Mouse (Mus musculus) urinary bladder, postnatal 25 days (tissue): ENCODE results near the gene Ccdc28a.

ENCODE experiments used
- DNase-seq: peaks from one replicate; pipeline ENCODE4 v3.0.0; 2022; ENCODE audit warnings: low spot score

Gene Ccdc28a

DNA sequence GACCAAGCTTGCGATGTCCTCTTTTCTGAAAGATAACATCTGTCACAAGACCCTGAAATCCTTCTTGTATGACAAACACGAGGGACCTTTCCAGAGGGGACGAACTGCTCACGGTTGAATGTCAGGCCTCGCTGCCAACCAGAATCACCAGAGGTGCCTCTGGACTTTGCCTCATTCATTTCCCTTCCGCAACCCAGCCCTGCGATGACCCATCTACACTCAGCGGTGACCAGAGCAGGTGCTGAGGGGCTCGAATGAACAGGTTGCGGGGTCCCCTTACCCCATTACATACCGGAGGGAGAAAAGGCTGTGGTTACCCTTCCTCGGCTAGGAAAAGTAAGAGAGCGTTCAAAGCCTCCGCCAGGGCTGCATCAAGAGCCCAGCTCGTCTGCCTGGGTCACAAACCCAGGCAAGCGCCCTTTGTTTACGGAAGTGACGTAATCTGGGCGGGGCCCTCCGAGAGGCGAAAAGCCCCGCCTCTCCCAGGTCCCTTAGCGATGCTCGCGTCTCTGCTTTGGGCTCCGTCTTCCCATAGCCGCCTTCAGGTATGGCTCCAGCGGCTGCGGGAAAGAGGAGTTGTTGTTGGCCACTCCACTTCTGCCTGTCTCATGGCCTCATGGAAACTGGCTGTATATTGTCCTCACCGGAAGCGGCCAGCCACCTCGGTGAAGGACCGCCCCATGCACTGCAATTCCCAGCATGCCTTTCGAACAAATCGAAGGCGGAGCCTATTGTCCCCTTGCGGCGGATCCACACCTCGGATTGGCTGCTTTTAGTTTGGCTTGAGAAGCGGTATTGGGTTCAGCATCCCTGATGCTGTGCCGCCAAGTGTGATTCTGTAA lies at the start of gene Ccdc28a:
Gene Ccdc28a, minus strand, starts transcription at position 439 of the 842 bp plus-strand sequence.
- DNase-seq, result peak; percentile 94

DNA sequence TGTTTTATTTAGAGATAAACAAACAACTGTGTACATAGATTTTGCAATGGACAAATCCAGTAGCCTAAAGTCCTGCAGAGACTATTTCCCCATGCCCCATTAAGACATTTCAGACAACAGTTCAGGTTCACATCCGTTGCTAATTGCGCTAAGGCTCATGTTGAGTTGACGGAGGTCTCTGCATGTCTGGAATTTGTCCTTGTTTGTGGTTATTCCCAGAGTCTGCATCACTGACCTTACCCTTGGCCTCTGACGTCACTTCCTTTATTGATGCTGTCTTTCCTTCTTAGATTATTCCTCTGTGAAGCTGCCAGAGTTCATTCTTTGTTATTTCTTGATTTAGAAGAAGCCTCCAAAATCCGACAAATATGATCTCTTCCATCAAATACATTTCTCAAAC lies 49.2 kb upstream of the Ccdc28a start:
- DNase-seq, result no peak

DNA sequence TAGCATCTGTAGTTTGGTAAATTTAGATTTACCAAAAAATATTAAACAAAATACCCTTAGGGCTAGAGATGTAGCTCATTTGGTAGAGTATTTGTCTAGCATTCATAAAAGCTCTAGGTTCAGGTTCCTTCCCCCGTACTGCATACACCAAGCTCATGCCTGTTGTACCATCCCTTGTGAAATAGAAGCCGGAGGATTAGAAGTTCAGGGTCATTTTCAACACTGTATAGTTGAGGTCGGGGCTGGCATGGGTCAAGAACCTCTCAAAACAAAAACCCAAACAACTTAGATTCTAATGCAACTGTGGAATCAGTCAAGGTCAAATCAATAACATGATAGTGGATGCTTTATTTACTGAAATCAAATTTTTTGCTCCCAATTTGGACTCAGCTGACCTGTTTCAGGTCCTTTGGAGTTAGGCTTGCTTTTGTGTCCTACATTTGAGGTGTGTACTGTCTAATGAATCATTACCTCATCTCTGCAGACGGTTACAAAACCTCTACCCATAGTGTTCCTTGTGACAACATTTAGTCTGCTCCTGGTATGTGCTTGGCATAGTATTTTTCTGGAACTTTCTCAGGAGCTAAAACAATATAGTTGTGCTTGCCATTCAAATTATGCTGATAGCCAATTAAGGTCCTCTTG lies 41.4 kb upstream of the Ccdc28a start:
- DNase-seq, result no peak

DNA sequence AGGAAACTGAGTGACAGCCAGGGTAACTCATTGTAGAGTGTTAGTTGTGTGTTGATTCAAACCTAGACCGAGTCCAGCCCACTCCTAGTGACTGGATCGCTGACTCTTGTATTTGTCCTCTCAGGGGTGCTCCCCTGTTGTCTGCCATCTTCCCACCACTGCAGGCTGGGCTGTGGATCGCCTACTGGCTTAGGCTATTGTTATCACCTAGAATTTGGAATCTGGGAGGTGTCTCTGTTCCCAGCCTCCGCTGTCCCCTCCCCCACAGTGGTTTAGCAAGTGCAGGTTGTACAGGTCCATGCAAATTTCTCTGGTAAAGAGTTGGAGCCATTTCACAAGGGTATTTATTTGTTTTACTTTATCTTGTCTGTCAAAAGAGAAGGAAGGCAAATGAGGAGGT lies 16.5 kb upstream of the Ccdc28a start:
- DNase-seq, result no peak

DNA sequence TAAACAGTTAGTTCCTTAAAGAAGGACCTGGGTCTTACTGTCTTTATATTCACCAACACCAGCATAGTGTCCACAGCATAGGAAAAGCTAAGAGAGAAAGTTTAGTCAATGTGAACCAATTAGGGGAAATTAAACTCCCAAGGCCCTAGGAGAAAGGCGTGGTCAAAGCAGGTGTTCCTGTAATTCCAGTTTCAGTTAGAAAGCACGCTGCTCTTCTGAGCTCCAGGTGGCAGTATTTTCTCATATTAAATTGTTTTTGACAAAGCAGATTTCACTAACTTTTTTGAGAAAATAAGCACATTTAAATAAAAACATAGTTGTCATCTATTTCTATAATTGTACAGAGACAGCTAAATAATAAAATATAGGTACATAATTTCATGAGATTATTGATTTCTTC lies 8.8 kb upstream of the Ccdc28a start:
- DNase-seq, result no peak

DNA sequence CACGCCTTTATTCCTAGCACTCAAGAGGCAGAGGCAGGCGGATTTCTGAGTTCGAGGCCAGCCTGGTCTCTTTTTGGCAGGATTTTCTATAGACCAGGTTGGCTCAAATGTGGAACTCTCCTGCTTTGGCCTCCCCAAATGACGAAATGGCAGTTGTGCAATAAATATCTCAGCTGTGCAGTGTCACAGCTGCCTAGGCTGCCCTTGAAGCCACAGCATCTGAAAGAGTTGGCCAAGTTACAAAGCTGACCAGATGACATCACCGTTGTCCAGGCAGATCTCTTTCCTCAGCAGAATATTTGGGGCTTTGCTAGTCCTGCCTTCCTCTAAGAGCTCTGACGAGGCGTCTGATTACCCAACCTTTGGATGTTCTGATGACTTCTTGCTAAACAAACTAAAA lies 2.4 kb upstream of the Ccdc28a start:
- no peak for DNase-seq

DNA sequence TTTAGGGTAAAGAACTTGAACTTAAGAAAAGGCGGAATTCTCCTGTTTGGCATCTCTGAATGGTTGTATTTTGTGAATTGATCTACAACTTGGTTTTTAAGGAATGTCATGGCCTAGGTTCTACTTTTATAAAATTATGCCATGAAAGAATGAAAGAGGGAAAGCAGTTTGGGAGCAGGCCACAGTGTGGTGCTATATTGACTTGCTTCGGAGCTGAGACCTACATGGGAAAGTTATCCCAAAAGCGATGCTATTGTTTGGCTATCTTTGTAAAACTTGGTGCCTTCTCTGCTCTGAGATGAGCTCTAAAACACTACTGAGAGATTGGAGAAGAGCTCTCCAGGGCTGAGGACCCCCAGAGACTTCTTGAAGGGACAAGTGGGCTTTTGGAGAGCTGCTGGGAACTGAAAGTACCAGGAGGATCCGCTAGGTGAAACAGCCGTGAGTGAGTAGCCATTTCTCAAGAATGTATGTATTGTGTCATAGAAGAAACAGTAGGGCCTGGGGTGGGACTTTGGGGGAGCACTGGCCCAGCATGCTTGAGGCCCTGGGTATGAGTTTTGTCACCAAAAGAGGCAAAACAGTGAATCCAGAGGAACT lies 1.6 kb upstream of the Ccdc28a start:
- DNase-seq, result no peak

DNA sequence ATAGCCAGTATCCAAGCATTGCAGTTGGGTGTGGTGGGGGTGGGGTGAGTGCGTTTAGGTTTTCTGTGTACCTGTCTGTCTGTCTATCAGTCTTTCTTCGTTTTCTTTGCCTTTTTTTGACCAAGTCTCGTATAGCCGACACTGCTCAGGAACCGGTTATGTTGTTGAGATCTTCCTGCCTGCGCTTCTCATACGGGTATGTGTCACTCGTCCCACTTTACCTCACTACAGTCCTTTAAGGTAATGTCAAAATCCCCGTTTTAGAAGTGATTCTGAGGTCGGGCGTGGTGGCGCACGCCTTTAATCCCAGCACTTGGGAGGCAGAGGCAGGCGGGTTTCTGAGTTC lies 577 bp upstream of the Ccdc28a start:
- DNase-seq, result no peak

DNA sequence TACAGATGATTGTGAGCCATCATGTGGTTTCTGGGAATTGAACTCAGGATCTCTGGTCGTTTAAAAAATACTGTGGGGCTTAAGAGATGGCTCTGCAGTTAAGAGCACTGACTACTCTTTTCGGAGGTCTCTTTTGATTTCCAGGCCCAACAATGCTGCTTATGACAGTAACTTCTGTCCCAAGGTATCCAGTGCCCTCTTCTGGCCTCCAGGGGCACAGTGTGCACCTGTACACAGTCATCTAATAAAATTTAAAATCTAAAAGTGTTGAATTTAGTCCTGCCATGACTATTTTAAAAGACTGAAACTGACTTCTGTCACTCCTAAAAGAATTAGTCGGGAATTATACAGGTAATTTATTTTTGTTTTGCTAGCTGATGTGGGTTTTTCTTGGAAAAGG lies 907 bp downstream of the Ccdc28a start:
- DNase-seq, result no peak

DNA sequence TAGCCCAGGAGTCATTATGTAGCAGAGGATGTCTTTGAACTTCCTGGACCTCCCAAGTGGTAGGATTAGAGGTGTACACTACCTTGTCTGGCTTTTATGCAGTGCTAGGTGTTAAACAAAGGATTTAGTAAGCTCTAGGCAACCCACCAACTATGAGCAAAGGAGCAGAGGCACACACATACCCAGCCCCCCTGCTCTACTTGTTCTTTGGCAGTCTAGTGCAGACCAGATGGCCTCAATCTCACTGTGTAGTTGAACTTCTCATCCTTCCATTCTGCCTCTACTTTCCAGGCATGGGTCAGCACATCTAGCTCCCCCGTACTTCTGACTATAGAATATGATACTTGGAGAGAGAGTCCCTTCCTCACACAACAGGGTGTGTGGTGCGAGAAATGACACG lies 10.4 kb downstream of the Ccdc28a start:
- no peak for DNase-seq

DNA sequence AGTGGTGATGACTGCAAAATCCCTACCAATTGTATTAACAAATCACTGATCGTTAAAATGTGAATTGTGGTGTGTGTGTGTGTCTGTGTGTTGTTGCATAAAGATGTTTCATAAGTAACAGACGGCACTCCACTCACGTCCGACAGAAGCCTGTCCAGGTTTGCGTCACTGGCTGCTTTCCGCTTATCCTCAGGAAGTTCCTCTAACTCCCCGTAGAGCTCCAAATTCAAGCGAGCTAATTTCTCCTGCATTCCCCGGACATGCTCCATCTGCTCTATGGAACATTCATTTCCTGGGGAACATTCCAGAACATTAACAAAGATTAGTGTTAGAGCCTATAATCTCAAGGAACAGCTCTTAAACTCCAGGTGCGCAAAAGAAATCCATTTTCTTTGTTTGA lies 15.4 kb downstream of the Ccdc28a start:
- DNase-seq, result no peak

DNA sequence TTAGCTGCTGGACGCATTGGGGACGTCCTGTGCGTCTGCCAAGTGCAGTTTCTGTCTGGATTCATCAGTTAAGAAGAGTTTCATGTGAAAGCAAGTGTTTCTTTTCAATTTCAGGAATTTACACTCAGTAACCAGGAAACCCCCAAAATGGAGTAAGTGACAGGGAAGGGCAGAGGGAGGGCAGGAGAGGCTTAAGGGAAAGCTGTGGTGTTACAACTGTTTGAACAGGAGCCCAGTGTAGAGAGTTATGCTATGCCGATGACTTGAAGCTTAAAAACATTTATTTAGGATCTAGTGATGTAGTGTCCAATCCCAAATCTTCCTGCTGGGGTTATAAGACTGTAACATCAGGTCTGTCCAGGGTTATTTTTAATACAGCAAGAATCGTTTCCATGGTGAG lies 20.7 kb downstream of the Ccdc28a start:
- DNase-seq, result no peak

DNA sequence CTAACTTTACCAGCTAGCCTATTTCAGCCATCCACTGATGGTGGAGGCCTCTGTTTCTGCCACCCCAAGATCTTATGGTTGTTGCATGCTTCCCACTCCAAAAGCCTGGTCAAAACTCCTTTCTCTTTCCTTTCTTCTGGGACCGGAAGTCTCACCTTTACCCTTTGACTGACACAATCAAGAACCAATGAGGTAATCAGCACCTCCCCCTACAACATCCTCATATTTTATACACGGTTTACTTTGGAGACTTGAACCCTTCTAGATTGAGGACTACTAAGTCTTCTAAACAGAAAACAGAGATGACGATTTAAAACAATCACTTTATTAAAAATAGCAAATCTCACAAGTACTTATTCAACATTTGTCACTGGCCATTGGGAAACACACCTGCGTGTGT lies 21.4 kb downstream of the Ccdc28a start:
- no peak for DNase-seq

DNA sequence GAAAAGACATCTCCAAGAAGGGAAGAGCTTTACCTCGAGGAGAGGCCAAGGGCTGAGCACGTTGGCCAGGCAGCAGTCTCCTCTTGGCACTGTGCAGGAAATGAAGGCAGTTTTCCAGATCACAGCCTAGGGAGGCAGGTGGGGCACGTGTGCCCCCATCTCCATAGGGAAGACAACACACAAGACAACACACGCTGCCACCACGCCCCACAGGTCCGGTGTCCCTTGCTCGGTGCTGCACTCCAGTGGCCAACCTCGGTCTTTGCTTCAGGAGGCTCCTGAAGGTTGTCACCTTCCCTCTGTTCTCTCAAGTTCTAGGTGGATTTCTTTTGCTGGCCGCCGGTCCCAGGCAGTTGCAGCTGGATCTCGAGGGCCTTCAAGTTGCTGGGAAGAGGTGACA lies 24.1 kb downstream of the Ccdc28a start, which contains the start of gene Ect2l:
Gene Ect2l, minus strand, starts transcription at position 165 of the 400 bp plus-strand sequence.
- DNase-seq, result peak; percentile 31

DNA sequence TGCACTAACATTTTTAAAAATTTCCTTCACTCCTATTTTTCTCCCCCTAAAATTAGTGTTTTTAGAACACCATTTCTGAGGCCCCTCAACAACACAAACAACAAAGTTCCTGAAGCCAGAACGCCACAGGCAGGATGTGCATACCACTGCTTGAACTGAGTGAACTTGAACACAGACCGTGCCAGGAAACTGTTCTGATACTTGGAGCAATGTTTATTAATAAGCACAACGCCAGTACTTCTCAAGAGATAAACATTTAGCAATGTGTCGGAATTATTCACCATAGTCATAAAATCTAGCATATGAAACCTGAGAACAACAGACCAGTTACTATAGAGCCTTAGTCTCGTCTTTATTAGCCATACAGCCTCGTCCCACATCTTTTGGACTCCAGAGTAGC lies 24.7 kb downstream of the Ccdc28a start:
- no peak for DNase-seq

DNA sequence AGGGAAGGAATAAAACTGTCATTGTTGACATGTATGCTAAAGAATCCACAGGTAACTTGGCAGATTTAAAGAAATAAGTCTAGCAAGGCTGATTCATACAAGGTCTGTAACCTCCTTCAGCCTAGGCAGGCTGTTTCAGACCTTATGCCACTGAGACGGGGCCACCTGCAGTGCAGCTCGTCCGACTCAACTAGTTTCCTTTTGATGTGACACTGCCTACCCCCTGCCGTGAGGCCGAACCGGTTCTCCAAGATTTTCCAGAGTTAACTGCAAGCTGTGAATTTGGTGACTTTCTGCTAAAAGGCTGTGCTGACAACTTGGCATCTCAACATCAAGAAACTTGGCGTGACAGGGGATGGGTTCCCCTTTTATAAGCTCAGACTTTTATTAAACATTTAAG lies 30.7 kb downstream of the Ccdc28a start:
- peak; percentile 37 for DNase-seq

DNA sequence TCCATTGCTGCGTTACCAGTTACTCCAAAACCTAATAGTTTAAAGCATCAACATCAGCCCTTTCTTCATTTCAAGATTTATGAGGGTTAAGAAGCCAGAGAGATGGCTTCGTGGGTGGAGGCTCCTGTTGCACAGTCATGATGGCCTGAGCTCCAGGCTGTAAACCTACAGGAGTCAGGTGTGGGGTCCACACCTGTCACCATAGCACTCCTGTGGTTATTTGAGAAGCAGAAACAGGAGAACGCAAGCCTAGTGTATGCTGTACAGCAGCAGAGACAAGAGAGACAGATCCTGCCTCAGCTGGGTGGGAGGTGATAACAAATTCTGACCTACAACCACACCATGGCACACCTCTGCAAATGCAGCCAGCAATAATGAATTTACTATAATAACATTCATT lies 32.4 kb downstream of the Ccdc28a start:
- DNase-seq, result no peak

DNA sequence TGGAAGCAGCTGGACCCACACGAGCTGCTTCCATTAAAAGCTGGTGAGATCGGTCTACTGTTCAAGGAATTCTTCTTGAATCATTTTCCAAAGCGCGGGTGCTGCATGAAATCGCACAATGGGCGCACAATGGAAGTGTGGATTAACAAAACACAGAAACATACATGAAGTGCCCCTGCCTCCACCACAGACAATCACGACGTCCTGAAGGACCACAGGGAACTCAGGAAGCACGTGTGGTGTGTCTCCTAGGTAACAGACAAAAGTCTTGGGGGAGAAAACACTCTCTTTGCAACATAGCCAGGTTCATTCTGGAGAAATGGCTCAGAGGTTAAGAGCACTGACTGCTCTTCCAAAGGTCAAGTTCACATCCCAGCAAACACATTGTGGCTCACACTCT lies 34.1 kb downstream of the Ccdc28a start:
- no peak for DNase-seq

DNA sequence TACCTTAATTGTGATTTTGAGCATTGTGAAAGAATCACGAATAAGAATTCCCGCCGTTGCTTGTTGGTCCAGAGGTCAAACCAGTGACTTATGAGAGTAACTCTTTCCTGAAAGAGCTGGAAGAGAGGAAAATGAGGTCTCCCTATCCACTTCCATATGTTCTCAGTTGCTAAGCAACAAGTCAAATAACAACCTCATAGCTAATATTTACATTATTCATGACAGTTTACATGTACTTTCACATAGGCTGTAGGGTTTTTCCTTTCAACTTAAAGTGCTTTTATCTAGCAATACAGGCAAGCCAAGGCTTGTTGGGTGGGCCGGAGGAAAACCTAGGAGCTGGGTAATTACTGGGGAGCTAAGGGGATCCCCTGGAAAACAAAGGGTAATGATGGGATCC lies 34.9 kb downstream of the Ccdc28a start:
- no peak for DNase-seq

DNA sequence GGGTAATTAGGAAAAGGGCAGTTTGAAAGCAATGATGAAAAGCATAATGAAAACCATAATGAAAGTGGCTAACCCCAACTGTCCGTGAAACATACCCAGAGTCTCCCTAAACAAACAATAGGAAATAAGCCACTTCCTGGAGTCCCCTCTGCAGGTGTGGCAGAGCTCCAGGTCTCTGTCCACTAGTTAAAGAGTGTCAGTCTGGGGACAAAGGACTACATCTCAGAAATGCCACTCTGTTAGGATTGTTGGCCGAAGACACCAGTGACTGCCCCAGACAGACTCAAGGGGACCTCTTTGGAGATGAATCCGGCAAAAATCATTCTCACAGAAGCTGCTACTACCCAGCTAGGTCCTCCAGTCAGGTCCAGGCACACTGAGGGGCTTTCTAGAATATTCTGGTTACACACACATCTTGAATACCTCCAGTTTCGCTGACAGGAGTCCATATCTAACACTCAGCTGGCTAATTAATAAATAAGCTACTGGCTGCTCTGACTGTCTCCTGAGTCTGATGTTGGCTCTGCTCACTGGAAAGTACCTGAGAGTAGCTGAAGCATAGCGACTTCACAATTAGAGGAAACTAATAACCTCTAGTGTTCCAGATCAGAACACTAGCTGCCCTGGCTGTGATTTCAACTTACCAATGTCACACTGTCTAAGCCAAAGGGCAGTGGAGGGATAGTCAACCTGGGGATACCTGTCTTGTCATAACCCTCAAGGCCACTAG lies 36.3 kb downstream of the Ccdc28a start:
- DNase-seq, result no peak

DNA sequence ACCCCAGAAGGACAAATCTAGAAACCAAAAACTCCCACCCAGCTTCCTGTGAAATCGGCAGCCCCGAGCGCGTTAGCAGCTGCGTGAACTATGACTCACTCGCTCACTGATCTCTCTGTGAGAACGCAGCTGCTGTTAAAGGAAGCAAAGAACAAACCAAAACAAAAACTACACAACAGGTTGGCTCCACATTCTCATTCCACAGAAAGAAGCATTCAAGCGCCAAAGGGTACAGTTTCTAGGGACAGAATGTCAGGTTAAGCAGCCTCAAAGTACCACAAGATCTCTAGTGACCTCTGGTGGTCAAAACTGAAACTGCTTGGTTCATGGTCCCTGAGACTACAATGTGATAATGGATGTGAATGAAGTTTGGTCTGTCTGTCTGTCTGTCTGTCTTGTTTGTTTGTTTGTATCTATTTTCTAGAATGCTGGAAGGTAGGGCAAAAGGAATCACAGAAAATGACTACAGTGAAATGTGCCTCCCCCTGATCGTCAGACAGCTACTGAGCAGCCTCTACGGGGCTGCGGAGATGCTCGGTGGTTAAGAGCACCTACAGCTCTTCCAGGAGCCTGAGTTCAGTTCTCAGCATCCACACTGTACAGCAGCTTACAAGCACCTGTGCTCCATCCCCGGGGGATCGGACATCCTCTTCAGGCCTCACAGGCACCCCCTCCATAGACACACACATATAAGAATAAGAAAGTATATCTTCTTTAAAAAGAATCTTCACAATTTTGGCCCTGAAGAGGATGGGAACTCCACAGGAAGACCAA lies 37.4 kb downstream of the Ccdc28a start:
- peak; percentile 65 for DNase-seq

DNA sequence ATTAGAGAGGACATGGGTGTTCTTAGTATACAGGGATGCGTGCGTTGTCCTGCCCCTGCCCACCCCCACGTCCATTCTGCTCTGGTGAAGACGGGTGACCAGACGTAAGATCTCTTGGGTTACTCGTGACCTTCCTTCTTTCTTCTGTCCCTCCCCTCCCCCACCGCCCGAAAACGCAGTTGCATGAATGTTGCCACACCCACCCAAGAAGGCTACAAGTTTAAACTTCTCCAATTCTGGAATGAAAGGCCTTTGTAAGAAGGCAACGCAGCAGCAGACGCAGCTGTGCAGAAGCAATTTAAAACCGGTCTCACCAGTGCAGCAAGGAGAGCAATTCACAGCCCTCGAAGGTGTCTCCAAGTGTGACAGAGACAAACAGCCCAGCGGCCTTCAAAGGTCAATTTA lies 40.1 kb downstream of the Ccdc28a start:
- DNase-seq, result peak; percentile 46
